Mouse (Mus musculus) ZHBTc4 (cell line): ENCODE results near the gene Syt7.

Source experiments
- DNase-seq: peaks from one replicate; pipeline ENCODE4 v3.0.0-alpha.2; 2011; ENCODE audit warnings: low read depth, low spot score

The Syt7 gene

GRCm38 (mm10) chr19:10388615-10389313 lies at the start of gene Syt7:
Syt7 (plus strand) TSS chr19:10389090.
- peak; percentile 96 for DNase-seq

DNA sequence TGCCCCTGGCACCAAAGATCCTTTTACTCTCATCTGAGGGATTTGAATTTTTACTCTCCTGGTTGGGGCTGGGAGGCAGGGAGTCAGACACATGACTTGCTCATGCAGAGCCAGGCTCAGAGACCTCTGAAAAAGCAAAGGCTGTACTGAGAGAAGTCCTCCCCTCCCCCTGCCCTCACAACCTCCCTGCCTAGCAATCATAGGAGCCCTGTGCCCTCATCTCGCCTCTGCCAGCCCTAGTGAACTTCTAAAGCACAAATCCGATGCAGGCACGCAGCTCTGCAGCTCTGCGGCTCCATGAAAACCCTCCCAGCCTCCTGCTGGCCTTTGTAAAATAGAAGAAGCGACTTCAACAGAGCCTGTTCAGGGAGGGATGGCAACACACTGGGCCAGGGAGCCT lies 49.6 kb upstream of the Syt7 start:
- DNase-seq, result no peak

- no peak for DNase-seq
Measured at GRCm38 (mm10) chr19:10340661-10341060, 48.2 kb upstream of the Syt7 start.

DNA sequence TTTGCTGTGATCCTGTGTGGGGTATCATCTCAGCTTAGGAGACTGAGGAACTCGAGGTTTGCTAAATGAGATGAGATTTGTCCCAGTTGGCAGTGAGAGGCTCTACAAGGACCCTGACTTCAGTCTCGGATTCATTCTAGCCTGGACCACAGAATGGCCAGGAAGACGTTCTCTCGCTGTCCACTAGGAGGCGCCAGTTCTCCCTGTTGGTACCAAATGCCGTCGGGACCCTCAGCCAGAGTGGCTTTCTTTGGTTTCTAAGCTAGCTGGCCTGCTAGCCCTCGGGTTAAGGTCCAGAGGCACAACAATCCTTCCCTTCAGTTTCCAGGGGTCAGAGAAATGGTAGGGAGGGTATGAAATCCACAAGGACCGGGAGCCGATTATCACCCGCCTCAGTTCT lies 47.7 kb upstream of the Syt7 start:
- DNase-seq, result peak; percentile 74

DNA sequence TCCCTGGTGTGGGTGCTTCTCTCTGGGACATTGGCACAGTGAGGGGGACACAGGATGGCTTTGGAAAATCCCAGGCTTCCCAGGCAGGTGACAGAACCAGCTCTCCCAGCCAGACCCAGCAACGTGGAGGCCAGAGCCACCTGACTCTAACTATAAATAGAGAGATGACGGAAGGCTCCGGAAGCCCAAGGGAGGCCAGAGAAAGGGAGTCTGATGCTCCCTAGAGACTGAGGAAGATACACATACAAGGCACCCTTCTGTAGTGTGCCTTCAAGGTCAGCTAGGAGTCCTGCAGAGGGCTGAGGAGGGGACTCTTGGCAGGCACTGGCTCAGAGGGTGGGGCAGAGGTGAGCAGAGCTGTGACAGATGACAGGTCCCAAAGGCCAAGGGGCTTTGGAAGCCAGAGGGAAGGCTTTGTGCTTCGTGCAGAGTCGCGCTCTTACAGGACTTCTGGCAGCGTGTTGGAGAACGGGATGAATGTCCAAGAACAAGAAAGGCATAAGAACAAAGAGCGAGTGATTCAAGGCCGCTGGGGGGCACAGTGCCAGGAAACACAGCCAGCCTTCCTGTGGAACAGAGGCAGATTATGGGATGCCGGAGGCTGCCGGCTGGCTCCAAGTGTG lies 47.0 kb upstream of the Syt7 start:
- no peak for DNase-seq

GRCm38 (mm10) chr19:10343866-10344265 lies 45.0 kb upstream of the Syt7 start:
- no peak for DNase-seq

DNA sequence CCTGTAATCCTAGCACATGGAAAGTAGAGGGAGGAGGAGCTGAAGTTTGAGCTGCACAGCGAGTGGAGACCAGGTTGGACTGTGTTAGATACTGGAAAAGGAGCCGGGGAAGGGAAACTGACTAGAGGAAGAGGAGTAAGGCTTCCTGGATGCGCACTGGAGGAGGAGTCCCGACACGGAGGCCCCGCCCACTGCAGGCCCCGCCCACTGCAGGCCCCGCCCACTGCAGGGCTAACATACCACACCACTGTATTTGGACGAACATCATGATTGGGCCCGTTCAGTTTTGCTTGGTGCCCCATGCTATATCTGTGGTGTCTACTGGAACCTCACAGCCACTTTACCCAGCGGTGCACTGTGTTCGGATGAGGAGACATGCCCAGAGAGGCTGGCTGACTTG lies 43.2 kb upstream of the Syt7 start:
- DNase-seq, result peak; percentile 73

- peak; percentile 79 for DNase-seq
Measured at GRCm38 (mm10) chr19:10347628-10348273, 41.1 kb upstream of the Syt7 start.

GRCm38 (mm10) chr19:10352218-10352617 lies 36.7 kb upstream of the Syt7 start:
- no peak for DNase-seq

DNA sequence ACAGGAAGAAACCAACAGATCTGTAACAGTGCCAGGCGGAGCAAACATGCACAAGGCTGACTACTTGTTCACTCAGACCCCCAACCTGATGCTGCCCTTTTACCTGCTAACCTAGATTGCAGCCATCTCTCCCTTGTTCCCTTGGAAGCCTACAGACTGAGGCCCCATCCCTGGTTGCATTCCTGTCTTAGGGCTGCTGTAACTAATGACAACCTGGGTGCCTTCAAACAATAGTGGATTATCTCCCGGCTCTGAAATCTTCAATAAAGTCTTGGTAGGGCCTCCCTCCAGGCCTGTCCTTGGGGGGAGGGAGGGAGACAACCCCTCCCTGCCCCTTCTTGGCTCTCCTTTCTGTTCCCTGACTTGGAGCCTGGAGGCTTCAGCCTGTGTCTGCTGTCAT lies 34.1 kb upstream of the Syt7 start:
- no peak for DNase-seq

DNA sequence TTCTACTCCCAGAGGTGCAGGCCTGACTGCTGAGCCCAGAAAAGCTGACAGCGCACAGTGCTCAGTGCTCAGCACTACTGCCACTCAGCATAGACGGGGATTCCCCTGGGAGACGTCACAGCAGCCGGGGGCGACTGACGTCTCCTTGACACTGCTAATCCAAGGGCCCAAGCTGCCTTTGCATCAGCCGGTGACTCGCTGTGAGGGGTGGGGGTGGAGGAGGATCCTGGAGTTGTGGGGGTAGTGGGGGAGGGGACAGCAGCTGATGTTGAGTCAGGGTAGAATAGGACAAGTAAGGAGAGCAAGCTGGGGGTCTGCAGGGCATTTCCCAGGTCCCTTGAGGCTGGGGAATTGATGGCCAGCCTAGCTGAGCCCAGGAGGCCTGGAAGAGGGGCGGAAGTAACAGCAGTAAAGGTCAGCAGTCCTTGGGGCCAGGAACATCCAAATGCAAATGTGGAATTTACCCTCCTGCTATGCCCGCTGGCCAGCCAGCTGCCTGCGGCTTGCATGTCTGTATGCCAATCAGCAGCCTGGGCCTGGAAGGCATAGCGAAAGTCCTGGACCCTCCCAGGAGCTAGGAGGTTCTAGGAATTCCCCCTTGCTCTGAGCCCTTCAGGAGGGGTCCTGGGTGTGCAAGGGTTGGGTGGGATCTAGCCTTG lies 31.9 kb upstream of the Syt7 start:
- DNase-seq, result peak; percentile 55

GRCm38 (mm10) chr19:10359105-10359946 lies 29.6 kb upstream of the Syt7 start:
- no peak for DNase-seq

DNA sequence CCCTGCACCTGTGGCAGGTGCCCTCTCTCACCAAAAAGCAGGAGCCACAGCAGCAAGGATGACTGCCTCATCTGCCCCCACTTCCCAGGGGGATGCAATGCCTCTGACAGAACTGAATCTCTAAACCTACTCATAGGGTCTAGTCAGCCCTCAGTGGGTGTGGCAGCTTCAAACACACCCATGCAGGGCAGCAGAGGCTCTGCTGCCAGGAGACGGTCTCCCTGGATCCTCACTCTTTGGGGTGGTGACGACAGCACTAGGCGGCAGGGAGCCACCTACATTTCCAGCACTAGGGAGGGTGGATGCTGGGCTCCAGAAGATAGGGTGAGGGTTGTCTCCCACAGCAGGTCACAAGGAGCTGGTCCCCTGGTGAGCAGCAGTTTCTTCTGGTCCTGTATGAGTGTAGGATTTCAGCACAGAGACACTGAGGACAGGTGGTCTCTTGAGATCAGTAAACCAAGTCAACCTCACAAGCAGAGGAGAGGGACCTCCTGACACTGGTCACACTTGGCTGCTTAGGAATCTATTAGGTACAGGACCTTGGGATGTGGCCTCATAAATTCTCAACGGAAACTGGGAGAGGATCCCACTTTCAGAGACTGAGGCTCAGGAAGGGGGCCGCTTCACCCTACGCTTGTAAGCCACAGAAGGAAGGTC lies 26.3 kb upstream of the Syt7 start:
- no peak for DNase-seq

DNA sequence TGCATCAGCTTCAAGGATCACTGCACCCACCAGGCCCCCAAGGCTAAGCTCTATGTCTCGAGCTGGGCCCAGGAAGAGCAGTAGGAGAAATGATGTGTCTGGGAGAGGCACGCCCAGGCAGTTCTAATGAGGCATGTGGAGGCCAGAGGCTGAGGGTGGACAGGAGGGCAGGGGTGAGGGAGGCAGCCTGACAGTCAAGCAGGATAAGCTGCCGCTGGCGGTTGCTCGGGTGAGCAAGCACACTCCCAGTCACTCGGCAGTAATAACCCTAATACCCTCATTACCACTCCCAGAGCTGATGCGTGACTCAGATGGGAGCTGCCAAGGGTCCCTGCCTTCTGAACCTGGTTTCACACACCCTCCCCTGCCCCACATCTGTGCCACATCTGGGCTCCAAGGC lies 25.0 kb upstream of the Syt7 start:
- DNase-seq, result no peak

GRCm38 (mm10) chr19:10366116-10366845 lies 22.6 kb upstream of the Syt7 start:
- no peak for DNase-seq

DNA sequence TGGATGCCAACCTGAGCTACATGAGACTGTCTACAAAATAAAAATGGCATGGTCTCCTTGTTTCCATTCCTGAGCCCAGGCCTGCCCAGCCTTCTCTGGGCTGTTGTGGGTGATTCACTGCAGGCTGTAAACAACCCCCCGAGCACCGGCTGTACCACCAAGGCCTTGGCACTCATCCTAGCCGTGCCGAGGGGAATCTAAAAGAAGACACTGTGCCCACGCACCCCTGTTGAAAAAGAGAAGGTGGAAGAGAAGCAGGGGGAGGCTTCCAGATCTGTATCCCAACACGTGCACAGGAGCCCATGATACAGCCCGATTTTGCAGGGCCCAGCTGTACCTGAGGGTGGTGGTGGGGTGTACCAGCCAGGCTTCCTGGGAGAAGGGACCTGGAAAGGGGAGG lies 21.1 kb upstream of the Syt7 start:
- no peak for DNase-seq

DNA sequence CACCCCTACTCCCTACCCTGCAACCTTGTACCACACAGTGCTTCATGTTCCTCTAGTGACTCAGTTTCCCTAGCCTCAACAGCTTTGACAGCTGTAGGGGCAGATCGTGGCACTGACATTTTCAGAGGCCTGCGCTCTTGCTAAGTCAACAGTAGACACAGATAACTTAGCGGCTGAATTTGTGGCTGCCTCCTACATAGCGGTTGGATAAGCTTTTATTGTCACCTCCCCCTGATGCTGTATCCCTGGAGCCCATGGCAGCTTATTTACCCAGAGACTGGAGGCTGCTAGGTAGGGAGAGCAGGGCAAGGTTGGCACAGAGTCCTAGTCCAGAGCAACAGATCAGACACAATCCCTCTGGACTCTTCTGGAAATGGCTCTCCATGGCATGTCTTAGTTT lies 19.0 kb upstream of the Syt7 start:
- no peak for DNase-seq

GRCm38 (mm10) chr19:10373191-10373590 lies 15.7 kb upstream of the Syt7 start:
- DNase-seq, result peak; percentile 56

DNA sequence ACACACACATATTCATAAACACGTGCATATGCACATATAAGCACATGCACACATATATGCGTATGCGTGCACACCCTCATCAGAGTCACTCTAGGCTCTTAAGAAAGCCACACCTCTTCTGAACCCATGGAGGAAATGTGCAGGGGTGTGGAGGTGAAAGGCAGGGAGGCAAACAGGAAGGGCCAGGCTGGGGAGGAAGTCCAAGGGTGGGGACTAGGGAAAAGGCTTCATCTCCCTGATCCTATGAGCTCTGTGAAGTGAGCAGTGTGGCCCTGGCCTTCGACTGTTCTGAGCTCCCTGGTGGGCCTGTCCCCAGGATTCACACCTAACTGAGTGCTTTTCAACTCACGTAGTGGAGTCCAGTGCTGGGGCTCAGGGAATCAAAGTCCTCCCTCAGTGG lies 13.6 kb upstream of the Syt7 start:
- DNase-seq, result peak; percentile 26

DNA sequence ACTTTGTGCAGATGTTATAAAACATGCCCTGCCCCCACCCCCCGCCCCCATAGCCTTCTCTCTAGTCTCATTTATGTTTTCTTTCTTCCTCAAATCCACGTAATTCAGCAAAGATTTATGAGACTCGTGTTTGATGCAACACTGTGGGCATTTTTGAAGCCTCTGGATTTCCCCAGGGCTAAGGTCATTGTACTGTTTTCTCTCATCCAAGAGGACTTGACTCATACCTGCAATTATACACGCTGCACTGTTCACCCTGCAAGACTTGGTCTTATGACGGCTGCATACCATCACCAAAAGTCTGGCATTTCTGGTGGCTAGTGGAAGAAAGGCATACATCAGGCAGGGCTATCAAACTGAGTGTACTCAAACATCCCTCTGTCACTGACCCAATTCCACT lies 8.9 kb upstream of the Syt7 start:
- no peak for DNase-seq
